Mouse (Mus musculus) embryonic stem cell, embryonic (primary cell): Measurements from ENCODE around the gene Rora.

Experiments used
- CTCF ChIA-PET, 4 experiments: fragments of 300-600 bp in 2 of 4; fragments of 350-600 bp in 2 of 4; sonication (Branson Sonifier 250); formaldehyde crosslinking; loops; one replicate each; lab custom pipeline; 2022; ENCODE audit warnings: inconsistent platforms in 2 of 4; lab: Charles Lee
- POLR2A ChIA-PET, 4 experiments: fragments of 300-600 bp in 2 of 4; fragments of 350-600 bp in 2 of 4; sonication (Branson Sonifier 250); formaldehyde crosslinking; loops; one replicate each; lab custom pipeline; 2022; ENCODE audit warnings: antibody characterized with exemption in 4 of 4, inconsistent platforms in 1 of 4; lab: Charles Lee

The Rora gene

DNA sequence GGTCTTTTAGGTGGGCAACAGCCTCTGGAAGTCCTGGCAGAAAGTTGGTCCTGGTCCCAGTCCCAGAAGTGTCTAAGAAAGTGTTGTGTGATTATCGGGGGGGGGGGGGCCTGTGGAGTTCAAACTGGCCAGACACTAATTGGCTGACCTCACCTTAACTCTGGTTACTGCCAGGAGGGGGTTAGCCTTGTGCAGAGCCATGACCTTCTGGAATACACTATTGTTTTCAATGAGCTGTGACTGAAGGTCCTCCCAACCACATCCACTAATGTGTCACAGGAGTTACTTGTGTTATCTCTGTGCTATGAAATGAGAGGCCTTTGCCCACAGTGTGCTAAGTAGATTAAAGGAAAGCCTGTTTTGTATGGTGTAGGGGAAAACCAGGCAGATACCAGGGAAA is 19.6 kb downstream of the Rora start:
- POLR2A ChIA-PET: interaction anchor here in 3 of 4 experiments (0.6 to 1.3 kb wide), 4 partner anchors 9 to 20 kb away, joined by 3 to 4 read pairs (median 3); partner anchors contain the start of gene Rora (in 1 of the 3)

DNA sequence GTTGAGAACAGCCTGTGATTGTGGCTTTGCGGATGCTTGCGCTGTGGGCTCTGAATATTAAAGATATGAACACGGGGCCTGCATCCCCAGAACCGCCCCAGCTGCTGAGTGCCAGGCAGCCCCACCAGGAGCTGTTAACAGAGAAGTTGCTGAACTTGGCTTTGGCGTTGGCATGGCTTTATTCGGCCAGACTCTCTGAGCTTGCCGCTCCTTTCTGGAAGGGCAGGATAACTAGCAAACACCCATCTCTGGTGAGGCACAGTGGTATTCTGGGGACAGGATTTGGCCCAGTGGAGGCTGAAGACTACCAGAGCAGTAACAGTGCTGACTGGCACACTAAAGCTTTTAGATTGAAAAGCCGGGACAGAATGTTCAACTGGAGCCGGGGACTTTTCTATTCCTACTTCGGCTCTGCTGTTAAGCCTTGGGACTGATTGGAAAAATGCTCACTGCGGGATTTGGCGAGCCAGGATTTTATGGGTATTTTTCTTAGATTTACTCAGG is 26.3 kb downstream of the Rora start:
- ChIA-PET CTCF (no interaction called here), POLR2A (no interaction called here)

More for the DNA sequence above, 19.6 kb downstream of the Rora start:
- CTCF ChIA-PET: no interaction called here

DNA sequence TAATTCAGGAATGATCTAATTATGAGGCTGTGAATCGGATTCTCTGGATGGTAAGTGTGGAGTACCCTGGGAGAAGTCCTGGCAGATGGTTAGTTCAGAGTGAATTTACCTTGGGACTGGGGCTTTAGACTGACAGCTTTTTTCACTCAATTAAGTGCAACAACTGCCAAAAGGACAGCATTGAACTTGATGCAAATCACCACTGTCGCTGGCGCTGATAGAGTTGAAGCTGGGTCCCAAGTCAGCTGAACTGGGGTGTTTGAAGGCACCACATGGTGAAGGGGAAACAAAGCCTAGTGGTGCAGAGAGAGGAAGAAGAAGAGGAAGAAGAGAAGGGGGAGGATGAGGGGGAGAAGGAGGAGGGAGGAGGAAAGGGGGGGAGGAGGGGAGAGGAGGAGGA is 30.4 kb downstream of the Rora start:
- ChIA-PET POLR2A (no interaction called here), CTCF (no interaction called here)

DNA sequence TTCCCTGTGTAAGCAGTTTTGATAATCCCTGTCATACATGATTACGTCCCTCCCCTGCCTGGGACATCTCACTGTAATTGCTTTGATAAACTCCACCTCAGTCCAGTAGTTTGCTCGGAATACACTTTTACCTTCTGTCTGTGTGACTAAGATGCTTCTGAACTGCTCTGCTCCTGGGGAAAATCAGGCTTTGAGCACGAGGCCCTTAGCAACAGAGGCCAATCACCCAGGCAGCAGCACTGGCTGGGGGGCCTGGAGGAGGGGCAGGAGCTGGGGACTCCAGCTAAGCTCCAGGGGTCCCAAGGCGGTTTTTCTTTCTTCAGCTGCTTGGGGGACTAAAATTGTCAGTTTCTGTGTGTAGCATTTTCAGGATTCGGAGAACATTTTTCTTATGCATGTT is 32.0 kb downstream of the Rora start:
- POLR2A ChIA-PET: interaction anchor here in 1 of 4 experiments (0.5 kb wide), 1 partner anchor 31 kb away, joined by 3 read pairs; no protein-coding TSS in a partner anchor

DNA sequence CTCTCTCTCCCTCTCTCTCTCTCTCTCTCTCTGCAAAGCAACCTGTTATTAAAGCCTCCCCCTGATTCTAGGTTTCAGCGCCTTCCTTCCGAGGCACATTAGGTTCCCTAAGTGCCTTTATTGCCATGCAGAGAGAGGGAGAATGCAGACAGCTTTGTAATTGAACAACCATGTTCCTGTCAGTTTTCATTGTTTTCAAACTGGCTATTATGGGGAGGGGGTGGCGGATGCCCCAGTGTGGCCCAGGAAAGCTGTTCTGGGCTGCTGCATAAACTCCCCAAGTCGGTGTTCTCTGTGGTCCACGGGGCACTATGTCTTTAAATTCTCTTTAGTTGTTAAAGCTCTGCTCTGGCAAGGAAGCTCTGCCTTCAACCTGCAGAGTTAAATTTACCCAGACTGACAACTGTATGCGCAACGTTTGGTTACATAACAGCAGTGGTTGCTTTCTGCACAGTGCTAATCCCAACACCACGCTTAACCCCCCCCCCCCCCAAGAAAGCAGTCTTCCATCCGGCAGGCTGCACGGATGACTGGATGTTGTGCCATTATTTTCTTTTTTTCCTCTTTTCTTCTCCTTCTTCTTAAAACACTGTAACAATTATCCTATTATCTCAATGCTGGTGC is 33.8 kb downstream of the Rora start:
- CTCF ChIA-PET: no interaction called here
- POLR2A ChIA-PET: interaction anchor here in 1 of 4 experiments (0.6 kb wide), 1 partner anchor 102 kb away, joined by 4 read pairs; no protein-coding TSS in a partner anchor

More for the DNA sequence above, 32.0 kb downstream of the Rora start:
- CTCF ChIA-PET: no interaction called here

DNA sequence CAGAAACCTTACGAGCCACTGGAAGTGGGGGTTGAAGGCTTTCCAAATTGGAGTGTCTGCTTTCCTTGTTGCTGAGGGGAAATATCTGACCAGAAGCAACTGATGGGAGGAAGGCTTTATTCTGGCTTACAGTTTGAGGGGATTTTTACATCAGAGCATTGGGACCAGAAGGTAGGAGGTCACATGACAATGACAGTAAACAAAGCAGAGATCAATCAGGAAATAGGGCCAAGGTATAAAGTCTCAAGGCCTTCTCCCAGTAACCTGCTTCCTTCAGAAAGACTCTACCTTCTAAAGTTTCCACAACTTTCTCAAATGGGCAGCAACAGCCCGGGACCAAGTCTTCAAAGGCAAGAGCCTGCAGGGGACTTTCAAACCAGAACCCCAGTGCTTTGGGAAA is 34.6 kb downstream of the Rora start:
- POLR2A ChIA-PET: no interaction called here
- CTCF ChIA-PET: no interaction called here

DNA sequence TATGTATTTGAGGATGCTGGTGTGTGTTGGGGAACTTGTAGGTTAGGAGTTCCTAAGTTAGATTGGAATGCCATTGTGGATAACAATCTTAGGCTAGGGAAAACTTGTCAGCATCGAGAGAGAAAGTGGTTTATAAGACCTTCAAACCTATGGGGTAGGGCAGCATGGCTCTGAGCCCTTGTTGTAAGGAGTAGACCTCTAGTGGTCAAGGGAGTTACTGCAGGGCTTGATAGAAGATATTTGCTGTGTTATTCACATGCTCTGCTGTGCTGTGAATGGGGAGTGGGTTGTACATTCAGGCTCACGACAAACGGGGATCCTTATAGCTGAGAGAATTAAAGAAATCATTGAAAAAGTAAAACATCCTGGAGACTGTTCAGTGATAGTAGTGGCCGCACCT is 35.8 kb downstream of the Rora start:
- ChIA-PET POLR2A (no interaction called here), CTCF (no interaction called here)

DNA sequence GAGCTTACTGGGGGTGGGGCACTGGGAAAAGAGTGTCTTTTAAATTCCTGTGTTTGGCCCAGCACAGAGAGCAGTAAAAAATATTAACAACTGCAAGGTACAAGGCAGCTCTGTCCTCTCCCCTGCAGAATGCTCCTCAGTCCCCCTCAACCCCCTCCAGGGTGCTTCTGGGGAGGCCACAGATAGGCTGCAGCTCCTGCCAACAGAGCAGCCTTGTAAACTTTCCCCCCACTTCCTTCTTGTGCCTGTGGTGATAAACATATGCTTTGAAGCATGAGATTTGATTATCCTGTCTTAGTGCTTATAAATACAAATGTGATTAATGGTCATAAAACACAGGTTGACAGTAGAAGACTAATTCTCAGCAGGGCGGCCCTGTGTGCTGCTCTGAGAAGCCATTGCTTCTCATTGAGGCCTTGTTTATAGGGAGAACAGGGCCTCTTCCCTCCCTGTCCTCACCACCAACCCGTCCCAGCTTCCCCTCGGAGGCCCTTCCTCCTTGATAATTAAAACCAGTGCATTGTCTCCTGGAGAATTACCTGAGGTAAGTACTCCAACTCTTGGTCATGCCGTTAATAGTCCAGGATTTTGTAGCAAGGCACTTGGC is 41.4 kb downstream of the Rora start:
- ChIA-PET POLR2A (interaction anchor here in 1 of 4 experiments (0.6 kb wide), 1 partner anchor 41 kb away, joined by 5 read pairs; the partner anchor contains the start of gene Rora), CTCF (interaction anchor here in 1 of 4 experiments (0.6 kb wide), 1 partner anchor 16 kb away, joined by 3 read pairs; no protein-coding TSS in a partner anchor)

DNA sequence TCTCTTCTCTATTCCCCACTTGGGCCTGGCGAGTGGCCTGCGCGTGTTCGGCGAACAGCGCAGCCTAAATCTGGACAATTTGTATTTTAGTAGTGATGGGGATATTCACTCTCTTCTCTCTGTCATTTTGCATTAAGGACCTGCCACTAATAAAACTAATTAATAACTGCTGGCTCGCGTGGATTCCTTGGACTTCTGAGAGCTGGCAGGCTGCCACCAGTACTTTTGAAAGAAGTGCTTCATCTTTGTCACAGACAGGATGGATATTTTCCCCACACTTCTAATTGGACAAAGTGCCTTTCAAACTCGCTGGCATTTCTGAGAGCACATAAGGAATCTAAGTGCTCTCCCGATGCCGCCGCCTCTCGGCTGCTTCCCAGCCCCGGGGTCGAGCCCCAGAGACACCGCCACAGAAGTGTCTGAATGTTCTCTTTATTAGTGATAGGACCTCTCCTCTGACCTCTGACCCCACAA is 41.9 kb downstream of the Rora start:
- POLR2A ChIA-PET: interaction anchor here in 1 of 4 experiments (0.6 kb wide), 1 partner anchor 42 kb away, joined by 5 read pairs; the partner anchor contains the start of gene Rora
- CTCF ChIA-PET: interaction anchor here in 1 of 4 experiments (0.6 kb wide), 1 partner anchor 58 kb away, joined by 3 read pairs; no protein-coding TSS in a partner anchor

DNA sequence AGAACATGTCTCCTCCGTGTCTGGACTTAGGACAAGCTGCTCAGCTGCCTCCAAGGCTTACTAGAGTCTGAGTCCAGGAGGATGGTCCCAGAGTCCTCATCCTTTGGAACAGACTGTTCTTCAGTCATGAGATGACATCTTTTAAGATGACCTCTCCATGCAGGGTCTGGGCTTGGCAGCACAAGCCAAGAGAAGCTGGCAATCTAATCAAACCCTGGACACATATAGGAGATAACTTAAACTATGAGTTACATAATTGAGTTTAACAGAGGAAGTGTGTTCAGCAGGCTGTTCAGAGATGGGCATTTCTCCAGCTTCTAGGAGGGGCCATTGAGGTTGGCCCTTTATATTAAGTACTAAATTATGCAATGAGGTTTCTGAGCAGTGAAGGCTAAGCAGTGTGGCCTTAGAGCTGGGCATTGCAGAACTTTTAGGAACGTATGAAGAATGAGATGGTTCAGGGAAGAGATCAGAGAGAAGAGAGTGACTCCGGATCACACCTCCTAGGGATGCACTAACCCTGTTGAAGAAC is 42.9 kb downstream of the Rora start:
- ChIA-PET CTCF (interaction anchor here in 1 of 4 experiments (0.7 kb wide), 1 partner anchor 43 kb away, joined by 4 read pairs; the partner anchor contains the start of gene Rora), POLR2A (interaction anchor here in 1 of 4 experiments (0.5 kb wide), 1 partner anchor 601 kb away, joined by 3 read pairs; no protein-coding TSS in a partner anchor)

DNA sequence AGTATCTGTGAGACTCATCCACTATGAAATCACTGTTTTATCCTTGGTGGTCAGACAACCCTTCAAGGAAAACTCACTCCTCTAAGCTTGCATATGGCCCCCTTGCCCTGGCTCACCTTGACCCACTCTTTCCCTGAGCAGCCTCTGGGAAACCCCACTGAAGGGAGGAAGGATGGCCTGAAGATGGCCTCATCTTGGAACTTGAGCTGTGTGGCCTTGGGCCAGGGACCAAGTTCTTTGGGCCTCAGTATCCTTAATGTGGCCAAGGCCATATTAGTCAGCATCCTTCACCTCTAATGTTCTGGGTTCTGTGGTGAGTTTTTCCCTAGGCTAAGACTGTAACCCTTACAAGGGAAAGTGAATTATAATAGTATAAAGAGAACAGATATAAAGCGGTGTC is 45.8 kb downstream of the Rora start:
- ChIA-PET CTCF (no interaction called here), POLR2A (no interaction called here)

DNA sequence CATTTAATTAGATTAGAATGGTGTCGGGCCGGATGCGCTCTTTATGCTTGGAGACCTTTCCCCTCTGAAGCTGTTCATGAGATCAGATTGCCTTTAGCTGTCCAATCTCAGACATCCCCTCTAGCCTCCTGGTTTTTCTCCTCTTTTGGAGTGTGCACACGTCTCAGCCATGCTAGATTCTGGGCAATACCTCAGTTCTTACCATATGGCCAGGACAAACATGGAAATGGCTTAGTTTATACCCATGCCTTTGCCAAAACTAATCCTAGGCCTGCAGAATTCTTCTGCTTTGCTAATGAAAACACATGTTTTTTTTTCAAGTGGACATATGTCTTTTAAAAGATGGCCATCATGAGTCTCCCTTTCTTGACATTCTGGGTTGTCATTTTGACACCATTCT is 46.3 kb downstream of the Rora start:
- CTCF ChIA-PET: interaction anchor here in 1 of 4 experiments (0.8 kb wide), 1 partner anchor 1654 kb away, joined by 5 read pairs; no protein-coding TSS in a partner anchor
- POLR2A ChIA-PET: no interaction called here

DNA sequence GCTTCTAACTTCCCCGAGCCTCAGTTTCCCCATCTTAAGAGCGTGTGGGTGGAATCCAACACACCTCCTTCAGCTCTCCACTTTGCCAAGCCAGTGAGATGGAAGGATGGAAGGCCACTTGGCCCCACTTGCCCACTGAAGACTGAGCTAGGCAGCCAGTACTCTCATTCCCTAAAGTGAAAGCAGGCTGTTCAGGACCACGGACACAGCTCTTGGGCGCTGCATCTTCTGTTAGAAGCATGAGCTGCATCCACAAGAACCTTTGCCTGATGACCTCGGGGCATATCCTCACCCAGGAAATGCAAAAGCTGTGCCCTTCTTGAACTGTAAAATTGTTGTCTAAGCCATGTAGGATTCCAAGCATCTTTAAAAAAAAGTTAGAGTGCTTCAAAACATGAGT is 54.0 kb downstream of the Rora start:
- ChIA-PET CTCF (interaction anchor here in 3 of 4 experiments (0.6 to 1.5 kb wide), 5 partner anchors 9 to 208 kb away, joined by 3 to 8 read pairs (median 6); no protein-coding TSS in a partner anchor), POLR2A (interaction anchor here in 2 of 4 experiments (0.6 to 0.9 kb wide), 2 partner anchors 15 to 54 kb away, joined by 3 read pairs; partner anchors contain the start of gene Rora (in 1 of the 2))

DNA sequence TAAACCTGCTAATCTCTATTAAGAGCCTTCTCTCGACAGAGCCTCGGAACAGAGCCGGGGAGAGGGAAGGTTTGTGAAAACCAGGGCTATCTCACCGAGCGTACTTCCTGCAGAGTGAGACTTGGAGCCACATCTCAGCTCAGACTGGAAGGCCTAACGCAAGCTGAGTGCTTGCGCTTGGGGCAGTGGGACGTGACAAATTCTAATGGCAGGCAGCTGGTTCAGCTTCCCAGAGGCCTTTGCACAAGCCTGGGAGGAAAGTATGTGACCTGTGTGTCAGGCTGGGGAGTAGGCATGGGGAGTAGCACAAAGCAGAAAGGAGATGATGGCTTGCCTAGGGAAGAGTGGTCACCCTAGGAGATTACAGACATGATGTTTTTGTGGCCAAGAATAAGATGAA is 55.6 kb downstream of the Rora start:
- CTCF ChIA-PET: interaction anchor here in 1 of 4 experiments (0.7 kb wide), 1 partner anchor 758 kb away, joined by 3 read pairs; no protein-coding TSS in a partner anchor

DNA sequence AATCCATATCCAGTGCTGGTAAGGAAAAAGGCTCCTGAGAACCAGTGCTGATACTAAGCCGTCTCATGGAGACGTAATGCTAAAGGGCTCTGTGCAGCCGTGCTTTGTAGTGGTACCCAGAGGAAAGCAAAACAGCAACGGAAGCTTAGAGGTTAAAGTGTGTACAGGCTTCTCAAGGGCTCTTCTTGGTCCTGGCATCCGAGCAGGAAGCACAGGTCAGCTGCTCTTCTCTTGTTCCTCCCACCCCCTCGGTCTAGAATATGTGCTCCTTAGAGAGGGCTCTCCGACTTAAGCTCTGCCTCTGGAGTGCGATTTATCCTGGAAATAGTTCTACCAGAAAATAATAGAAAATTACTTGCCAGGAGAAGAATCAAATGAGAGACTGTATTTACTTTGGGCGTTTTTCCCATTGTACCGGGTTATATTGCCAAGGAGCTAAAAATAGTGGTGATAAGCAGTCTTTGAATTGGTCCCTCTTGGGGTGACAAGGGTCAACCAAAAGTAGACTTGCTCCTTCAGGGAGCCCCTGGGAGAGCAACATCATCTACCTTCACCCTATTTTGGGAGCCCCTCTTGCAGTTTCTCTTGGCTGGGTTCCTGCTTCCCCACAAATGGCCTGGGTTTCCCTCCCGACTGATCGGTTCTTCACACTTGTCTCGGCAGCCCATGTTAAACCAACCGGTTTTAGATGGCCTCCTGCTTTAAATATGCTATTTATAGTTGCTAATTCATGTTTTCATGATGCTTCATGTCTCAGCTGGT is 57.5 kb downstream of the Rora start:
- POLR2A ChIA-PET: no interaction called here
- CTCF ChIA-PET: interaction anchor here in 1 of 4 experiments (0.6 kb wide), 1 partner anchor 118 kb away, joined by 3 read pairs; no protein-coding TSS in a partner anchor

More for the DNA sequence above, 55.6 kb downstream of the Rora start:
- POLR2A ChIA-PET: no interaction called here

DNA sequence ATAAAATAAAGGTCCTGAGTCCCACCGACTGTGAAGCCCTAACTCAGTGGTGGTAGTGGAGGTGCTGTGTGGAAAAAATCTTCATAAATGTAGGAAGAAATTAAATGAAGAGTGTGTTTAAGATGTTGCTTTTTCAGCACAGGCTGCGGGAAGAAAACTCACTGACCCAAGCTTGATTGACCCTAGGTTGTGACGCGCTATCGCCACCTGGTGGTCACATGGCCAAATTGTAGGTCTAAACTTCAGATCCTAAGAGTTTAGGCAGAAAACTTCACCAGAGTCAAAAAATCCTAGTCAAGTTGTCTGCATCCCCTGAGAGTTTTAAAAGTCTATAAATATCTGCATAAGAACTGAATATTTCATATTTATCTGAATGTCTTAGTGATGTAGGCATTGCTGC is 63.4 kb downstream of the Rora start:
- ChIA-PET CTCF (interaction anchor here (0.5 to 2.6 kb wide), 17 partner anchors 9 to 1035 kb away, joined by 3 to 13 read pairs (median 4); no protein-coding TSS in a partner anchor), POLR2A (no interaction called here)

DNA sequence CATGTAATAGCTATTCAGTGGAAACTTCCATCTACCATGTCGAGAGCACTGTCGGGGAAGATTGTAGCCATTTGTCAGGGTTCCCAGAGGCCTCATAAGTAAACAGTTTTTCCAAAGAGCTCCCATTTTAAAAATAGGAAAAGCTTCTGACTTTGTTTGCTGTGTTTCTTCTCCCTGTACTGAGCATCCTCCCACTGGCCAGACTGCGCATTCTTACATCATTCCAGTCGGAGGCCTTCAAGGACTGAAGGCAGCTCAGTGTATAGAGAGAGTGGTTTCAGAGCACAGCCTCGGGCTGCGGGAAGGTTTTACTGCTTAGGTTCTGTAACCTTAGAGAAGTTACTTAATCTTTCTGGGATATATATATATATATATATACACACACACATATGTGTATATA is 64.8 kb downstream of the Rora start:
- ChIA-PET POLR2A (no interaction called here), CTCF (interaction anchor here in 3 of 4 experiments (0.6 to 2.0 kb wide), 3 partner anchors 11 to 867 kb away, joined by 6 to 13 read pairs (median 6); no protein-coding TSS in a partner anchor)

DNA sequence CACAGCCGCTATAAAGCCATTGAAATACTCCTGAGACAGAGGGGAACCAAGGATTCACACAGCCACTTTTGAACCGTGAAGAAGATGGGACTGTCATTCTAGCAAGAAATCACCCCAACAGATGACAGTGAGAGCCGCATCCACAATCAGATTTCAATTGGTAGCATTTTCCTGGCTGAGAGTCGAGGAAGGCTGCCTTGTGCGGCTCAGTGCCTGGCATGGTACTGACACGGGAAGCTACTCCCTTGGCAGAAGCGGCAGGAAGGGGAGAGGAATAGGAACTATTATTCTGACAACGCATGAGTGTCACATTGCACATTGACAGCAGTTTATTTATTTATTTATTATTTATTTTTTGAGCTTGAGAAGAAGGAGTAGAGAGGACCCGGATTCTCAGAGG is 65.7 kb downstream of the Rora start:
- POLR2A ChIA-PET: no interaction called here

More for the DNA sequence above, 65.7 kb downstream of the Rora start:
- CTCF ChIA-PET: no interaction called here
